Mouse (Mus musculus): ENCODE measurements around the gene Vapa. TPM values are rescaled to one million over a fixed set of nuclear protein-coding genes. Genes with fewer than 3 reads are reported as not detected.
"Not testable (repeated sequence)": the region's sequence is repeated elsewhere in the genome, so short reads cannot be mapped to it uniquely, and the experiment has no call there.

Gene Vapa
- polyA plus RNA-seq, 1 experiment: 238 TPM

GRCm38 (mm10) chr17:65559273-65559672, 54.1 kb downstream of the Vapa start:
- peak; percentile 17; the same call in 1 of the 2 replicates for TF ChIP-seq CTCF (IDR thresholded peaks at IDR 0.05; ENCODE audit: borderline replicate concordance, insufficient read depth, low read length)
- TF ChIP-seq POLR2A (IDR thresholded peaks at IDR 0.05; ENCODE audit: low read depth, low read length): no peak
- Histone ChIP-seq H3K4me3 (ENCODE audit: insufficient read depth, low read length) (no peak overlapping the region), H3K27ac (ENCODE audit: insufficient read depth, low read length) (no peak overlapping the region), H3K4me1 (ENCODE audit: control insufficient read depth, insufficient read depth, low read length) (peaks cover 2% of the 10 kb centered on the region)

GRCm38 (mm10) chr17:65558788-65559187, 54.6 kb downstream of the Vapa start:
- peaks cover 1% of the 10 kb centered on the region for H3K4me1 ChIP-seq (ENCODE audit: control insufficient read depth, insufficient read depth, low read length)
- H3K27ac ChIP-seq (ENCODE audit: insufficient read depth, low read length): no peak overlapping the region
- H3K4me3 ChIP-seq (ENCODE audit: insufficient read depth, low read length): no peak overlapping the region
- TF ChIP-seq CTCF (IDR thresholded peaks at IDR 0.05; ENCODE audit: borderline replicate concordance, insufficient read depth, low read length) (no peak), POLR2A (IDR thresholded peaks at IDR 0.05; ENCODE audit: low read depth, low read length) (no peak)

GRCm38 (mm10) chr17:65558217-65558616, 55.1 kb downstream of the Vapa start:
- TF ChIP-seq POLR2A (IDR thresholded peaks at IDR 0.05; ENCODE audit: low read depth, low read length): no peak
- no peak for TF ChIP-seq CTCF (IDR thresholded peaks at IDR 0.05; ENCODE audit: borderline replicate concordance, insufficient read depth, low read length)
- H3K4me1 ChIP-seq (ENCODE audit: control insufficient read depth, insufficient read depth, low read length): no peaks in the 10 kb centered on the region; the same call in none of the 2 replicates
- H3K4me3 ChIP-seq (ENCODE audit: insufficient read depth, low read length): no peak overlapping the region
- H3K27ac ChIP-seq (ENCODE audit: insufficient read depth, low read length): no peak overlapping the region

GRCm38 (mm10) chr17:65557212-65557611, 56.1 kb downstream of the Vapa start:
- TF ChIP-seq POLR2A (IDR thresholded peaks at IDR 0.05; ENCODE audit: low read depth, low read length): no peak
- TF ChIP-seq CTCF (IDR thresholded peaks at IDR 0.05; ENCODE audit: borderline replicate concordance, insufficient read depth, low read length): no peak
- Histone ChIP-seq H3K4me1 (ENCODE audit: control insufficient read depth, insufficient read depth, low read length) (no peaks in the 10 kb centered on the region), H3K4me3 (ENCODE audit: insufficient read depth, low read length) (no peak overlapping the region), H3K27ac (ENCODE audit: insufficient read depth, low read length) (no peak overlapping the region)

GRCm38 (mm10) chr17:65556798-65557197, 56.6 kb downstream of the Vapa start:
- H3K4me3 ChIP-seq (ENCODE audit: insufficient read depth, low read length): no peak overlapping the region
- H3K27ac ChIP-seq (ENCODE audit: insufficient read depth, low read length): no peak overlapping the region
- no peak for TF ChIP-seq CTCF (IDR thresholded peaks at IDR 0.05; ENCODE audit: borderline replicate concordance, insufficient read depth, low read length)
- no peak for TF ChIP-seq POLR2A (IDR thresholded peaks at IDR 0.05; ENCODE audit: low read depth, low read length)
- H3K4me1 ChIP-seq (ENCODE audit: control insufficient read depth, insufficient read depth, low read length): no peaks in the 10 kb centered on the region

- TF ChIP-seq CTCF (IDR thresholded peaks at IDR 0.05; ENCODE audit: borderline replicate concordance, insufficient read depth, low read length) (no peak), POLR2A (IDR thresholded peaks at IDR 0.05; ENCODE audit: low read depth, low read length) (no peak)
- H3K4me1 ChIP-seq (ENCODE audit: control insufficient read depth, insufficient read depth, low read length): no peaks in the 10 kb centered on the region
- H3K4me3 ChIP-seq (ENCODE audit: insufficient read depth, low read length): no peak overlapping the region
- no peak overlapping the region for H3K27ac ChIP-seq (ENCODE audit: insufficient read depth, low read length)
Measured at GRCm38 (mm10) chr17:65552426-65552997, 60.8 kb downstream of the Vapa start.

GRCm38 (mm10) chr17:65550357-65550756, 63.0 kb downstream of the Vapa start:
- Histone ChIP-seq H3K4me3 (ENCODE audit: insufficient read depth, low read length) (no peak overlapping the region), H3K27ac (ENCODE audit: insufficient read depth, low read length) (no peak overlapping the region), H3K4me1 (ENCODE audit: control insufficient read depth, insufficient read depth, low read length) (no peaks in the 10 kb centered on the region)
- TF ChIP-seq POLR2A (IDR thresholded peaks at IDR 0.05; ENCODE audit: low read depth, low read length) (no peak), CTCF (IDR thresholded peaks at IDR 0.05; ENCODE audit: borderline replicate concordance, insufficient read depth, low read length) (no peak)

GRCm38 (mm10) chr17:65548698-65549365, 64.5 kb downstream of the Vapa start:
- TF ChIP-seq CTCF (IDR thresholded peaks at IDR 0.05; ENCODE audit: borderline replicate concordance, insufficient read depth, low read length) (no peak), POLR2A (IDR thresholded peaks at IDR 0.05; ENCODE audit: low read depth, low read length) (no peak)
- H3K4me1 ChIP-seq (ENCODE audit: control insufficient read depth, insufficient read depth, low read length): no peaks in the 10 kb centered on the region
- no peak overlapping the region for H3K4me3 ChIP-seq (ENCODE audit: insufficient read depth, low read length)
- H3K27ac ChIP-seq (ENCODE audit: insufficient read depth, low read length): no peak overlapping the region

GRCm38 (mm10) chr17:65546221-65546620, 67.1 kb downstream of the Vapa start:
- H3K4me3 ChIP-seq (ENCODE audit: insufficient read depth, low read length); H3K4me1 ChIP-seq (ENCODE audit: control insufficient read depth, insufficient read depth, low read length); H3K27ac ChIP-seq (ENCODE audit: insufficient read depth, low read length): not testable (repeated sequence)

GRCm38 (mm10) chr17:65540441-65541272, 72.7 kb downstream of the Vapa start, which contains the start of gene Tmem232:
TSS of gene Tmem232 (minus strand) at chr17:65540782.
- Histone ChIP-seq H3K27ac (ENCODE audit: insufficient read depth, low read length) (no peak within 1 kb of the TSS), H3K4me1 (ENCODE audit: control insufficient read depth, insufficient read depth, low read length) (no peaks in the 10 kb centered on the region), H3K4me3 (ENCODE audit: insufficient read depth, low read length) (peak within 1 kb of the TSS; percentile 2; the same call in 1 of the 2 replicates)
- TF ChIP-seq CTCF (IDR thresholded peaks at IDR 0.05; ENCODE audit: borderline replicate concordance, insufficient read depth, low read length): no peak
- no peak for TF ChIP-seq POLR2A (IDR thresholded peaks at IDR 0.05; ENCODE audit: low read depth, low read length)

All from embryonic fibroblast, embryonic 13.5 days (primary cell).